Mouse (Mus musculus) cerebellum, postnatal 25 days (tissue): Measurements from ENCODE around the gene Ntm.
A peak's percentile ranks its signal among the peaks of the same experiment; 100 is the strongest.

Experiments used
- DNase-seq, 2 experiments: peaks; one replicate each; pipeline ENCODE4 v3.0.0; 2021; ENCODE audit warnings: mixed read lengths in 2 of 2

The Ntm gene

GRCm38 (mm10) chr9:29653678-29654235 lies 309.2 kb downstream of the Ntm start:
- DNase-seq: peak; percentile 28 to 56

DNA sequence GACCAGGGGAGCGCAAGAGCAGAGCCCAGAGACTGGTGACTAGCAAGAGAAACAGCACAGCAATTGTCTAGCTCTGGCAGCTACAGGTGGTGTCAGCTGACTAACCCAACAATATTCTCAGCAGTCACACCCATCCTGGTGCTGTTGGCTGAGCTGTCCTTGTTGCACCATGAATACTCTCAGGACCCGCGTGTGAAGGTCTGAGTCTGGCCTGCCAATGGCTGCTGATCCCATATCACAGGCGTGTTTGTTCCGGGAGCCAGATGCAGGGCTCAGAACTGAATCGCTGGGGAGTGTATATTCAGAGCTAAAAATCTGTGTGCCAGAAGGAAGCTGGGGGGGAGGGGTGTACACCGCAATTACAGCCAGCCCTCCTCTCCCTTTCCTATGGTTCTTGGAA lies 310.1 kb downstream of the Ntm start:
- DNase-seq: peak; percentile 27 to 33

DNA sequence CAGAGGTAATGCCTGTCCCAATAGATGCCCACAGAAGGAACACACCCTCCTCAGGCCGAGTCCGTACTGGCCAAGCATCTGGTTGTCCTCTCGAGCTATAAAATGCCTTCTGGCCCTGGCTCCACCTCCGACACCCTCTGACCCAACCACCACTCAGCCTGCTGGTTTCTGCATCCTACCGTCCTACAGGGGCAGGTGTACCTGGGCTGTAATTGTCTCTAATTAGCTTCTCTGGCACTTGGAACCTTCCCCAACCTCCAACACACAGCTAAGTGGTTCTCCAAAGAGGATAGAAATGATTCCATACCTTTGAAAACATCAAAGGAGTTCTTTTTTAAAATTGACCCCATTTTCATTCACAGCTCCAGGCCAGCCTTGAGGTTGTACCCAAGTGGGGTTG lies 311.1 kb downstream of the Ntm start:
- peak in 1 of 2 experiments; percentile 5 for DNase-seq

GRCm38 (mm10) chr9:29651226-29651625 lies 311.7 kb downstream of the Ntm start:
- peak in 1 of 2 experiments; percentile 17 for DNase-seq

GRCm38 (mm10) chr9:29650679-29651078 lies 312.3 kb downstream of the Ntm start:
- peak; percentile 59 to 66 for DNase-seq

- no peak for DNase-seq
Observed at GRCm38 (mm10) chr9:29650266-29650665, 312.7 kb downstream of the Ntm start.

DNA sequence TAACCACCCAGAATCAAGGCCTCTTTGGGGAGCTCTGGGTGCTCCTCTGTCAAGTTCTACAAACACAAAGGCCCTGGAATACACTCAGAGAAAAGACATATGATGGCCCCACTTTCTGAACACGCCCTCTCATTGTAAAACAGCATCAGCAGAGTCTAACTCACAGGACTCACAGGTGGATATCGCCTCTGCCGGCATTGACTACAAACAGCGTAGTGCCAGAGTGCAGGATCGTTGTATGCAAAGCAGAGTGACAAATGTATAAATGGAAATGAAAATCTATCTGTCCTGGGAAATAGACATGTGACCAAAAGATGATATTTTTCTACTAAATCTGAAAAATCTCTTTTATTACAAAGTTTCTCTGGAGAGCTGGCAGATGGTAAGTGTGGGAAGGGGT lies 314.7 kb downstream of the Ntm start:
- DNase-seq: peak in 1 of 2 experiments; percentile 17

DNA sequence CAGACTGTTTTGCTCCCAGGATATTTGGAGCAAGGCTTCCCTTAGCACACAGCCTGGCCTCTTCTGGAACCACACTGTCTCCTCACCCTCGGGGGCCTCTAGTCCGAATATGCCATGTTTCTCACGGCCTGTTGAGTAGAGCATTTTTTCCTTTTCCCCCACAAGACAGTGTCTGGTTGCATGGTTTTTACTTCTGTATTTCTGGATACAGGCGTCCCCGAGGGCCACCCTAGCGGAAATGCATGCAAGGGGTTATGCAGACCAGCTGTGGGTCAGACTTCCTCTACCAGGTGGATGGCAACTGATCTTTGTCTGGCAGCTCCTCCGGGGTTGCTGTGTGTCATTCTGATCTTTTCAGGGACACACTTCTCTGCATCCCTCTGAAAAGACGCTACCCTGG lies 315.2 kb downstream of the Ntm start:
- DNase-seq: peak in 1 of 2 experiments; percentile 14

- DNase-seq: peak; percentile 20 to 36
Observed at GRCm38 (mm10) chr9:29645796-29646400, 317.0 kb downstream of the Ntm start.

DNA sequence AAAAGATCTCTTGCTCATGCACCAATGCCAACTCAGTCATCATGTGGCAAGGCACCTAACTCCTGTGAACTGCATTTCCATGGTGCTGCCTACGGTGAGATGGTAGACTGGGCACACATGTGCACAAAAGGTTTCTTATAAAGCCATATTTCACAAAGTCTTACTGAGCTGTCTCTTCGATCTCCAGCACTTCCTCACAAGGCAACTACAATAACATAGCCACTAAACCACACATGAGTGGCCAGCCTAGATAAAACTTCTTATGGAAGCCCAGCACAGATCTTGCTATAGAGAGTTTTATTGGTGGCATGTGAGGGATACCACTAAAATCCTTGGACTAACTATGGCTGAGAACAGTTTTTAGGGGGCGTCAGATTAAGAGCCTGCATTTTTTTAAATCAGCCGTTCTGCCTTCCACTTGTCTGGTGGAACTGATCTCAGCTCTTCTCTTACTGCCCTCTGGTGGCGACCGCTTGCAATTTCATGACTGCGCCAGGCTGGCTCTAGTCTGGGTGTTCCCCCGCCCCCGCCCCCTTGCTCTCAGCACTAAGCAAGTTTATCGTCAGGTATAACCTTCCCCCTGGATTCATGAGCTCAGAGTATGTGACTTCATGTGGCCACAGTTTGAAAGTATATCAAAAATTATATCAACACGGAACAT lies 319.8 kb downstream of the Ntm start:
- DNase-seq: peak; percentile 92 to 94

GRCm38 (mm10) chr9:29637335-29637734 lies 325.6 kb downstream of the Ntm start:
- DNase-seq: no peak

GRCm38 (mm10) chr9:29617181-29617580 lies 345.8 kb downstream of the Ntm start:
- no peak for DNase-seq

GRCm38 (mm10) chr9:29612020-29612612 lies 350.8 kb downstream of the Ntm start:
- no peak for DNase-seq

DNA sequence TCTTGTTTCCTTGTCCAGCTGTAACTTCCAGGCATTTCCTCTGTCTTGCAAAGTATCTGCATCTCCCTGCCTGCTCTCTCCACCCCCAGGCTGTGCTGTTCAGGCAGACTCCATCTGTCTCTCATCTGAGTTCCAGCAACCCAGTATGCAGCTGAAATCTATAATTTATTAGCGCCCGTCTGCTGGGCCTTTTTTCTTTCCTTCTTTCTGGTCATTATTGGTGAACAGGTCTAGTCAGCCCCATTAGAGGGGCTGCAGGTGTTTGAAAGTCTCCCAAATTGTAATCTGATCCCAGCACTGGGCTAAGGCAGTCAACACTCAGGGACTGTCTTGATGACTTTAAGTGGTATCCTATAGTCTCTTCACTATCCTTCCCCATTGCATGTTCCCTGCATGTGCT lies 352.1 kb downstream of the Ntm start:
- peak; percentile 39 to 54 for DNase-seq

GRCm38 (mm10) chr9:29597665-29598064 lies 365.3 kb downstream of the Ntm start:
- peak in 1 of 2 experiments; percentile 53 for DNase-seq

DNA sequence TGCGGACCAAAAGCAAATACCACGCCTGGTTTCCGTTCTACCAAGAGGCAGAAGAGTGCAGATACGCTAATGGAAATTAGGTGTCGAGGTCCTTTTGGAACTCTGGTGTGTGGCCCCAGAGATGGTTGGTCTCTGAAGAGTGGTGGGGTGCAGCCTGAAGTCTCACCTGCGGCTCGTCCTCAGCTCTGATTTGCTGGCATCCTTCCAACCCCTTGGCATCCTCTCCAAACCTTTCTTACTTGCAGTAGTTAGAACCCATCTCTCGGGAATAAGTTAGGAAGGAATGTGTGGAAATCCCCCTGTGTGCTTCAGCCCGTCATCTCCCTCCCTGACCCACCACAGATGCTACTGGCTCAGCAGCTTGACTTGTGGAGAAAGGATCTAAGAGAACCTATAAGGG lies 367.6 kb downstream of the Ntm start:
- peak; percentile 64 to 69 for DNase-seq

DNA sequence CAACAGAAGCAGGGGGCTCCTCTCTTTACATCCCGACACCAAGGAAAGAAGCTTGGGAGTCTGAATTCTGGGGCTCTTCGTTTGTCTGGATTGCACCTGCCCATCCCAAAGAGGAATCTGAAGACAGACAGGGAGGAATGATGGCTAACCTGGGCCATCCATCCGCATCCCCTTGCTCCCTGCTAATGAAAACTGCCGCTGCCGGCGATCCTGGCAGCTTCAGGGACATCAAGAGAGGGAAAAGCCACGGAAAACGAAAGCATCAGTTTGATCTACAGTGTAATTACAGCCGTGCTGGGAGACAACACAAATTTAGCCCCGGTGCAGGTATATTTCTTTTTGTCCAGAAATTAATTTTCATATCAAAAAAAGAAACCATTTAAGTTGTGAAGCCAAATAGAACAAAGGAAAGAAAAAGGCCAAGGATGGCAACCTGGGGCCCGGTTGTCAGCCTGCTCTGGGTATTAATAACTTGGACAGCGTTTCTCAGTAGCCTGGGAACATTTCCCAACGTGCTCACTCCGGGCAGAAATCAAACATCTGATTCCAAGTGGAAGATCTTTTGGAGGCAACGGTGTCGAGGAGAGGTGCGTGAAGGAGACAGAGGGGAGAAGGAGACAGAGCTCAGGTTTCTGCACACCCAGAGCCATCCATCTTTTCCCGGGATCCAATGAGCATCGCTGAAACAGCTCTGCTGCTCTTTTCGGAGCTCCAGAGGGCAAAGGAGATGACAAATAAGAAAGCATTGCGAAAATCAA lies 368.2 kb downstream of the Ntm start:
- peak; percentile 67 to 74 for DNase-seq

DNA sequence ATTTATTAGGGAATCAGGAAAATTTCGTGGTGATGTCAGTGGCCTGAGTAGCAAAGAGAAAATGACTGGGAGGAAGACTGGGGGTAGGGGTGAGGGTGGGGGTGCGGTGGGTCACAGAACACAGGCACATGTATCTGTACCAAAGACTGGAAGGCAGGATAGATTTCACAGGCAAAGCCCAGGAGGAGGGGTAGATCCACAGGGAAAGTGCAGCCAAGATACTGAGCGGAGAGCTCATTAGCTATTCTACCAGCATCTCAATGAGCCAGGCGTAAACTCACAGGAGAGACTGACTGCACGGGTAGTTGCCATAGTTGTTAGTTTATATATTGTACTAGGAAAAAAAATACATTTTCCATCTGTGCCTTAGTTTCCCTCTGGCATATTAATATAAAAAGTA lies 375.6 kb downstream of the Ntm start:
- DNase-seq: no peak

DNA sequence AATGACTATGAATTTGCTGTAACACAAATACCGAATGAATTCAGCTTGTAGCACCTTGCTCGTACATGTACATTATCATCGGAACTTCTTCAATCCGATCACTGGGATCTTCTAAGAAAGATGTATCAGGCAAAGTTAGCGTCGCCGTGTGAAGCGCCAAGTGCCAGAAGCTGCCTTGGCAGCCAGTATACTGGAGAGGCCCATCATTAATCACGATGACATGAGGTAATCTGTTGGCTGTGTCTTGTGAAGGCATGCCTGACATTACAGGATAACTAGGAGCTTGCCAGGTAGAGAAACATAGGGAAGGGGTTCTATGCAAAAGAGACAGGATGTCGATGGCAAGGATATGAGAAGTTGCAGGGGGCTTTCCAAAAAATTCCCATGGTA lies 376.6 kb downstream of the Ntm start:
- peak in 1 of 2 experiments; percentile 38 for DNase-seq

DNA sequence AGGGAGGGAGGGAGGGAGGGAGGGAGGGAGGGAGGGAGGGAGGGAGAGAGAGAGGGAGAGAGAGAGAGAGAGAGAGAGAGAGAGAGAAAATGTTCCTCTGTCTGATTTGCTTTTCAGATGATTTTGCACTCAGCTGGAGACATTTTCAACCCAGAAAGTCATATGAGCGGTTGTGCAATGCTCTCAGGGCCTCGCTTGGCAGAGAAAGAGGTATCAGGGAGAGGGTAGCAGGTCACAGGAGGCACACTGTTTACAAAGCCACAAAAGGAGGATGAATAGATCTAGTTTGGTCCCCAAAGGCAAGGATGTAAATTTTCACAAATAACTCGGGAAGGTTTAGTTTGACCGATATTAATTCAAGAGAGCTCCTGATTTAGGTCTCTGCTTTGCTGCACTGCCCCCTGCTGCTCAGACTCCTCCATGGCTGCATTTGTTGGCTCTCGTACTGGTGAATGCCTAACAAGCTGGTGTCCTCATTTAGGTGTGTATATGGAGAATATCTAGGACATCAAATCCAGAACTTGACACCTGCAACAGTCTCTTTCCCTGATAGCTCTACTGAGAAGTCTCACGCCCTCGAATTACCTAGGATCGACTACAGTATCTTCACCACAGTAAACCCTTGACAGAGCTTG lies 377.1 kb downstream of the Ntm start:
- DNase-seq: peak; percentile 87 to 91

- peak in 1 of 2 experiments; percentile 47 for DNase-seq
Observed at GRCm38 (mm10) chr9:29578226-29578625, 384.7 kb downstream of the Ntm start.

GRCm38 (mm10) chr9:29576051-29576533 lies 386.8 kb downstream of the Ntm start:
- peak; percentile 88 to 89 for DNase-seq
